Mouse (Mus musculus): Measurements from ENCODE around the gene Nbas.

Nbas gene

GRCm38 (mm10) chr12:13268826-13269449 lies at the start of gene Nbas:
Nbas (plus strand) TSS chr12:13269133.
- peak; percentile 89 for DNase-seq (ENCODE audit: inconsistent ontology term)

- no peak for DNase-seq (ENCODE audit: inconsistent ontology term)
Measured at GRCm38 (mm10) chr12:13242453-13242852, 26.5 kb upstream of the Nbas start.

- peak; percentile 88 for DNase-seq (ENCODE audit: inconsistent ontology term)
Measured at GRCm38 (mm10) chr12:13248691-13249572, 20.0 kb upstream of the Nbas start, which contains the start of gene Ddx1. Ddx1 (minus strand) TSS chr12:13249213.

- no peak for DNase-seq (ENCODE audit: inconsistent ontology term)
Measured at GRCm38 (mm10) chr12:13249573-13249919, 19.4 kb upstream of the Nbas start.

GRCm38 (mm10) chr12:13255068-13255467 lies 13.9 kb upstream of the Nbas start:
- peak; percentile 94 for DNase-seq (ENCODE audit: inconsistent ontology term)

- no peak for DNase-seq (ENCODE audit: inconsistent ontology term)
Measured at GRCm38 (mm10) chr12:13255701-13256100, 13.2 kb upstream of the Nbas start.

- no peak for DNase-seq (ENCODE audit: inconsistent ontology term)
Measured at GRCm38 (mm10) chr12:13268412-13268811, 521 bp upstream of the Nbas start.

- DNase-seq (ENCODE audit: inconsistent ontology term): peak; percentile 19
Measured at GRCm38 (mm10) chr12:13269570-13270390, 847 bp downstream of the Nbas start.

GRCm38 (mm10) chr12:13291453-13291852 lies 22.5 kb downstream of the Nbas start:
- no peak for DNase-seq (ENCODE audit: inconsistent ontology term)

GRCm38 (mm10) chr12:13293421-13293881 lies 24.5 kb downstream of the Nbas start:
- no peak for DNase-seq (ENCODE audit: inconsistent ontology term)

- no peak for DNase-seq (ENCODE audit: inconsistent ontology term)
Measured at GRCm38 (mm10) chr12:13303037-13303436, 34.1 kb downstream of the Nbas start.

- DNase-seq (ENCODE audit: inconsistent ontology term): no peak
Measured at GRCm38 (mm10) chr12:13313966-13314365, 45.0 kb downstream of the Nbas start.

- DNase-seq (ENCODE audit: inconsistent ontology term): no peak
Measured at GRCm38 (mm10) chr12:13314384-13314783, 45.5 kb downstream of the Nbas start.

- DNase-seq (ENCODE audit: inconsistent ontology term): no peak
Measured at GRCm38 (mm10) chr12:13315081-13315480, 46.1 kb downstream of the Nbas start.

GRCm38 (mm10) chr12:13342535-13342934 lies 73.6 kb downstream of the Nbas start:
- no peak for DNase-seq (ENCODE audit: inconsistent ontology term)

GRCm38 (mm10) chr12:13356201-13356600 lies 87.3 kb downstream of the Nbas start:
- no peak for DNase-seq (ENCODE audit: inconsistent ontology term)

- no peak for DNase-seq (ENCODE audit: inconsistent ontology term)
Measured at GRCm38 (mm10) chr12:13356769-13357168, 87.8 kb downstream of the Nbas start.

GRCm38 (mm10) chr12:13357229-13357628 lies 88.3 kb downstream of the Nbas start:
- DNase-seq (ENCODE audit: inconsistent ontology term): no peak

GRCm38 (mm10) chr12:13358849-13359248 lies 89.9 kb downstream of the Nbas start:
- DNase-seq (ENCODE audit: inconsistent ontology term): no peak

GRCm38 (mm10) chr12:13360183-13360811 lies 91.4 kb downstream of the Nbas start:
- no peak for DNase-seq (ENCODE audit: inconsistent ontology term)

- DNase-seq (ENCODE audit: inconsistent ontology term): no peak
Measured at GRCm38 (mm10) chr12:13381580-13381979, 112.6 kb downstream of the Nbas start.

GRCm38 (mm10) chr12:13382046-13382445 lies 113.1 kb downstream of the Nbas start:
- DNase-seq (ENCODE audit: inconsistent ontology term): no peak
